Mouse (Mus musculus): ENCODE measurements at regions not wholly inside any gene's neighbourhood (a gene's known extent, or its start where the extent isn't known, plus 50 kb on each side); places are given as distances from the start of the nearest gene placed in this dataset.

DNA sequence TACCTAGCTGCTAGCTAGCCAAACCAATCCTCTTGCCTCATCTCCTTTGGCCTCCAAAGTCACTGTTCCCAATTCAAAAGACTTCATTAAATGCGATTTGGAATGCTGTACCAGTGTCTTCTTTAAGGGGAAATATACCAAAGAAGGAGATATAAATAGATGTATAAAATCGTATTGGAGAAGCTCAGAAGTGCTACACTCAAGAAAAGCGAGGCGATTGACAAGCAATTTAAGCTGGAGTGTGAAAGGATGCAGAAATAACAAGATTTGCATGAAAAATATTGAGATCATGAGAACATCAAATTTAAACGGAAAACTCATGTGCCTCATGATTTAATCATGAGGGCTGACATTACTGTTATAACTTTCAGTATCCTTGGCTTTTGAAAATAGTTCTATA, 221.8 kb upstream of the Gbe1 start:
- TF ChIP-seq POLR2A (IDR thresholded peaks at IDR 0.05; ENCODE audit: extremely low read depth, insufficient read depth, low read length): no peak
- TF ChIP-seq CTCF (IDR thresholded peaks at IDR 0.05; ENCODE audit: extremely low read depth, insufficient read depth, low read length): no peak

Measured in cortical plate, adult 2 months (tissue).